Mouse (Mus musculus): Measurements from ENCODE around the gene D030056L22Rik.
A peak's percentile ranks its signal among the peaks of the same experiment; 100 is the strongest.

Gene D030056L22Rik

DNA sequence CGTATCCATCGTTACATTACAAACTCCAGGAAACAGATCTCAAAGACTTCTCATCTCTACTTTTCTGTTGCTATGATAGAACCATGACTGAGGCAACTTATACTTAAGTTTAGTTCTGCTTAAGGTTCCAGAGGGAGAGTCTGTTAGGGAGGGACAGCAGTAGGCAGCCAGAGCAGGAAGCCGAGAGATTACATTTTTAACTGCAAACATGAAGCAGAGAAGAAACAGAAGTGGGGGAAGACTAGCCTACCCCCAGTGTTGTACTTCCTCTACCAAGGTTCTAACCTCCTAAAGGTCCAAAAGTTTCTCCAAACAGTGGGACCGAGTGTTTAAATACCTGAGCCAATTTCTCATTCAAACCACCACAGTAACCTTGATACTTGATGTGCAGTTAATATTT is 22.9 kb downstream of the D030056L22Rik start:
- DNase-seq (ENCODE audit: low spot score): no peak

DNA sequence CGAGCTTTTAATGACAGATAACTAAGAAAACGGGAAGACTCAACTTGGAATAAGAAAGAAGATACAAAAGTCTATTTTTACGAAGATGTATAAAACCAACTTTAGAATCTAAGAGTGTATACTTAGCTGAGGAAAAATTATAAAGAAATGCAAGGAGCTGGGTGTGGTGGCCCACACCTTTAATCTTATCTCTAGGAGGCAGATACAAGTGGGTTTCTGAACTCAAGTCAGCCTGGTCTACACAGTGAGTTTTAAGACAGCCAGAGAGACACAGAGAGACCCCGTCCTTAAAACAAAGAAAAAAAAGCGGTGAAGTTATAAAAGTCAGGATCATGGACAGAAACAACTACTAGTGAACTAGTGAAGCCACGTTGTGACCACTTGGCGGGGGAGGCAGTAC is 26.2 kb downstream of the D030056L22Rik start:
- no peak for DNase-seq (ENCODE audit: low spot score)

DNA sequence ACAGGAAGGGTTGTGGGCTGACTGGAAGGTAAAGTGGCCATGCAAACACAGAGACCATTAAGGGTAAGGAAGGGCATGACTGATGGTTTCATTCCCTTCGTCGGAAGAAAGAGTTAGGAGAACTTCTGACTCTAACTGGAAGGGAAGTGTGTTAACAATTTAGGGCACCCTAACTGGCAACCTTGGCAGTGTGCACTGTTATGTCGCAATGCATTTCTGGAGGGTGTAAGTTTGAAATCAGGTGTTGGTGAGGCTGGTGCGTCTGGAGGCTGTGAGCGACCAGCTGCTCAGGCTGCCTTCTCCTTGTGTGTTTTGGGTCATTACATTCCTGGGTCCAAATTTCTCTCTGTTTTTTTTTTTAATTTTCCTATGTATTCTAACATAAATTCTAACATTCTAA is 31.0 kb downstream of the D030056L22Rik start:
- DNase-seq (ENCODE audit: low spot score): no peak

- no peak for DNase-seq (ENCODE audit: low spot score)
These were observed 33.8 kb downstream of the D030056L22Rik start for GRCm38 (mm10) chr19:18746576-18747340.

DNA sequence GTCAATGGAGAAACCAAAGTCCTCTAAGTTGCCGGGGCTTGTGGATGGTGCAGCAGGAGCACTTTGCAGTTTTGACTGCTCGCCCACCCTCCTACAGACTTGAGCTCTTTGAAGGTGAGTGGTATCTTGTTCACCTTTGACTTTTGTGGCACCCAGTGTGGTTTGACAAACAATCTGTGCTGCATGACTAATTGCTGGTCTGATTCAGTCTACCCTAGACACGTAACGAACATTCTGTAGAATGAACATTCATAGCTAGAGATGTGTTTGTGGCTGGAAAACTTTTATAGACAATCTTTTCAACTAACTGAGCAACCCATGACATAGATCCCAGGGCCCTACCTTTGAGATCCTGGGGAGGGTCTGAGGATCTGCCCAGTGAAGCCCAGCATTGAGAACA is 34.4 kb downstream of the D030056L22Rik start:
- no peak for DNase-seq (ENCODE audit: low spot score)

DNA sequence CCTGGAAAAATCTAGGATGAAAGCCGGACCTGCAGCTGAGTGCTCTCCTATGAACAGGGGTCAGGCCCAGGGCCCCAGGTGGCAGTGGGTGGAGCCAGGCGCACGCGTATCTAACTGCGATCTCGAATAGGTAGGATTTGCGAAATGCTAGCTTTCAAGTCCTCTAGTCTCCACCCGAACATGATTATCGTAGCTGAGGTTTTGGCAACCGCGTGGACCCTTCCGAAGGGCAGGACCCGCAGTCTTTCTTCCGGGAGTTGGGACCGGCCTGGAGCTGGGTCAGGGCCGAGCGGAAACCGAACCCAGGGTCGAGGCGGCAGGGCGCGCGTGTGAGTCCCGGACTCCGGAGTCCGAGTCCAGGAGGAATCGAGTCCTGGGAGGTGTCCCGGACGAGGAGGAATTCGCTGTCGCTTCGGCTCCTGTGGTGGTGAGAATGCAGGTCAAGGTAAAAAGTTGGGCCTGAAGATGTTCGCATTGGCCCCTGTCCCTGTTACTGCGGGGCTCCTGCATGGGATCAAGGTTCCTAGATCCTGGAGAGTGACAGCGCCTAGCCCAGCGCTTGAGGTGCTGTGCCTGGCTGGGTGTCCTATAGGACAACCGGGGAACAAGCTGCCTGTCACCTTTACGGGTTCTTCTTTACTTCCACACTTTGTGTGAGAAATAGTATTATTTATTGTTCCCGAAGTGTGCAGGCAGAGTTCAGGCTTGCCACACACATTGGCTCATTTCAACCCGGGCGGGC is 36.8 kb downstream of the D030056L22Rik start, which contains the start of gene Trpm6:
Gene Trpm6, plus strand, starts transcription at position 386 of the 742 bp plus-strand sequence.
- DNase-seq (ENCODE audit: low spot score): peak; percentile 7

DNA sequence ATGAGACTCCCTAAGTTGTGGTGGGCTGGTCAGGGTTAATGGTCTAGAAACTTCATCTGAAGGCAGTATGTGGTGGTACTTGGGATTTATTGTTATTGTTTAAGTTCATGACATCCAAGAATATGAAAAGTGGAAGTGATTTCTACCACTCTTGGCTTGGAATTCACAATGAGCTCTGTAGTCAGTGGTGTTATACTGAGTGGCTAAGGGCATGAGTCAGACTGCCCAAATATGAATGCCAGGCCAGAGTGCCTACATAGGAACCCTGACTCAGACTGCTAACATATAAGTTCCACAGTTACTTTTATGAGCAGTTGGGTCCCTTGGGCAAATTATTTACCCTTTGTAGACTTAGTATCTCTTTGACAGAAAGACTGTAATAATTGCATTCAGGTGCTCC is 44.2 kb downstream of the D030056L22Rik start:
- no peak for DNase-seq (ENCODE audit: low spot score)

DNA sequence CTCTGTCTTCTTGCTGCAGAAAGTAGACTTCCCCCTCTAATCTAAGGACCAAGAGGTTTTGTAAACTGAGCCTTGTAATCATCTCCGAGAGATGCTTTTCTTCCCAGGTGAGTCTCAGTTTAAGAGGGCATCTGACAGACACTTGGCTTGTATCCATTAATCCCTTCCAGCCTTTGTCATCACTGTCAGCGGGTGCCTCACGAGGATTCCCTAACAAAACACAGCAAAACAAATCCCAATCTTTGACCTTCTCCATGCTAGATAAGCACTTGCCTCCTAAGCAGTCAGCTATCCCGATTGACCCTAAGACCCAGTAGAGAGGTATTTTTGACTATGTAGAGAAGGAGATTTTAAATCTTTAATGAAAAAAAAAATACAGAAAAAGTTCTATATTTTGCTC is 44.7 kb downstream of the D030056L22Rik start:
- no peak for DNase-seq (ENCODE audit: low spot score)

DNA sequence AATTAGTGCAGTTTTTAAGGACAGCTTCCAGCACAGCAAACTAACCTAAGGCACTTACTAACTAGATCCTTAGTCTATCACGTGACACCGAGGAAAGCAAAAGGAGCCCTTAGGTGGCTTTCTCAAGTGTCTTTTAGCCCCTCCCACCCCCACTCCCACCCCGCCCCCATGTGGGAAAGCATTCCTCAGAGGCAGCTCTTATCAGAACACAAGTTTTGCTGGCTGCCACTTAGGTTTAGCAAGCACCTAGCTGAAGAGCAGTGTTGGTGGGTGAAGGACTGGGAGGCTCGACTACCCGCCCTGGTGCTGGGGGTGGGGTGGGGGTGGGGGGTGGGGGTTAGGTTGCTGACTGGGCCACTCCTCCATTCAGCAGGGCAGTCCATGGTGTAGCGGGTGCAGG is 45.3 kb downstream of the D030056L22Rik start:
- no peak for DNase-seq (ENCODE audit: low spot score)

DNA sequence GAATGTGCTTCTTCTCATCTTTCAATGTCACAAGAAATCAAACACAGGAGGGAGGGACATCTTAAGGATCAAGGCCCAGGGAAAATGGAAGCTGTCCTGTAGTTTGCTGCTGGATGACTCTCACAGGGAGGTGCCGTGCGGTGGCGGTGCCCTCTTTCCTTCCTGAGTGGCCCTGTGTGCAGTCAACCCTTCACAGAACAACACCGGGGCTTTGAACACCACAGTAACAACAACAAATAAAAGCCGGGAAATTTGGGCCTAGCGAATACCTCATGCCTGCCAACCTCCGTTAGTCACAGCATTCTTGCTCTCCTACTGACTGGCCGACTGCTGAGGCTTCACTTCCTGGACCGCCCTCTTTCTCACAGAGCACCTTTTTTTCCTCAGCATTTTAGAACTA is 45.9 kb downstream of the D030056L22Rik start:
- no peak for DNase-seq (ENCODE audit: low spot score)

DNA sequence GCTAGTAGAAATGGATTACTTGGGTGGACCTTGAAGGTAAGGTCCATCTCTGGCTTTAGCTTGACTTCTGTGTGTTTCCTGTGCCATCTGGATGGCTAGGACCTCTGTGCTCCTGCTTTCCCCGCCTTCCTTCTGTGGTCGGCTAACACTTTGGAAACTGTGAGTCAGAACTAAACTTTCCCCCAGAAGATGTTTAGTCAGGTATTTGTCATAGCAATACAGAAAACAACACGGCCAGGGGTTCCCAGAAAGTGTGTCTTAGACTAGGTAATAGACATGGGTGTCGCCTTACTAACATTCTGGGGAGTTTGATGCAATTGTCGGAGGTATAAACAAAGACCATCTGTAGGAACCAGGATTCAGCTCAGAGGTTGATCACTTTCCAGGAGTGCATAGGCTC is 53.4 kb downstream of the D030056L22Rik start:
- no peak for DNase-seq (ENCODE audit: low spot score)
